In genomic region chr17:63850016-63850415, GRCm38 (mm10) we compare ENCODE assay signal across 8 mouse cellular contexts. TPM values are rescaled to one million over a fixed set of nuclear protein-coding genes. Genes with fewer than 3 reads are reported as not detected.
A peak's percentile ranks its signal among the peaks of the same experiment; 100 is the strongest.
DNase-seq lines count a peak whose midpoint lies in the region; ATAC-seq and TF ChIP-seq lines count a peak whose summit lies in the region.

No protein-coding gene starts in this region.

- DNase-seq in liver, embryonic 11.5 days (ENCODE audit: low spot score) = no peak
- no peak for DNase-seq in liver
- peak; percentile 53 to 70 for DNase-seq in natural killer cell, adult 2 months (ENCODE audit: low spot score in 2 of 2)
- DNase-seq in left cerebral cortex, adult 2 months (ENCODE audit: extremely low spot score in 1 of 2, low spot score in 2 of 2) = no peak
- DNase-seq in gastrocnemius, postnatal 10 days = no peak
- no peak for DNase-seq in left cerebral cortex, postnatal 4 days

- H3K27ac ChIP-seq in liver, embryonic 11.5 days (ENCODE audit: low read depth, low read length) = no peak overlapping the region
- no peak overlapping the region for H3K27ac ChIP-seq in embryonic facial prominence, embryonic 12.5 days
- H3K27ac ChIP-seq in intestine, postnatal 0 days (ENCODE audit: low read depth, low read length) = no peak overlapping the region
- H3K27ac ChIP-seq in left cerebral cortex, adult 2 months = no peak overlapping the region

- no peak for TF ChIP-seq CTCF in intestine, postnatal 0 days (IDR thresholded peaks at IDR 0.05; ENCODE audit: low read depth)
- no peak for TF ChIP-seq CTCF in left cerebral cortex, adult 2 months (IDR thresholded peaks at IDR 0.05)

- intact Hi-C loops in left cerebral cortex, adult 2 months (cut with DNase I) = no loop called here
- intact Hi-C loops in left cerebral cortex, postnatal 4 days (cut with DNase I) = no loop called here

- no peak; the same call in 1 of the 2 replicates for ATAC-seq in liver, embryonic 11.5 days (replicated peaks; ENCODE audit: low FRiP score)
- no peak for ATAC-seq in embryonic facial prominence, embryonic 12.5 days (ENCODE audit: insufficient number of reproducible peaks, insufficient read depth, low FRiP score, low TSS enrichment)
- no peak for ATAC-seq in intestine, postnatal 0 days

- no peaks in the 10 kb centered on the region for H3K36me3 ChIP-seq in liver, embryonic 11.5 days (ENCODE audit: control insufficient read depth, insufficient read depth, low read length)
- no peaks in the 10 kb centered on the region for H3K36me3 ChIP-seq in embryonic facial prominence, embryonic 12.5 days
- H3K36me3 ChIP-seq in intestine, postnatal 0 days (ENCODE audit: control insufficient read depth, insufficient read depth) = no peaks in the 10 kb centered on the region

- WGBS in liver, embryonic 11.5 days = 50% methylated on average over 9 of the region's 9 CpGs
- 83% methylated on average over 9 of the region's 9 CpGs for WGBS in embryonic facial prominence, embryonic 12.5 days
- 88% methylated on average over 9 of the region's 9 CpGs for WGBS in intestine, postnatal 0 days

- peak overlapping the region; percentile 20; the same call in 1 of the 2 replicates for H3K9ac ChIP-seq in liver, embryonic 11.5 days (ENCODE audit: low read depth, low read length)
- H3K9ac ChIP-seq in embryonic facial prominence, embryonic 12.5 days = no peak overlapping the region; the same call in 1 of the 2 replicates
- no peak overlapping the region for H3K9ac ChIP-seq in intestine, postnatal 0 days (ENCODE audit: low read depth, low read length)

- no peaks in the 10 kb centered on the region for H3K9me3 ChIP-seq in liver, embryonic 11.5 days (ENCODE audit: control insufficient read depth, low read length)
- H3K9me3 ChIP-seq in embryonic facial prominence, embryonic 12.5 days = no peaks in the 10 kb centered on the region
- no peaks in the 10 kb centered on the region for H3K9me3 ChIP-seq in intestine, postnatal 0 days (ENCODE audit: control insufficient read depth)

- H3K4me1 ChIP-seq in liver, embryonic 11.5 days (replicated peaks; ENCODE audit: control insufficient read depth, insufficient read depth, low read length) = no peaks in the 10 kb centered on the region
- 0 out of 2 replicates have a peak, but pooled peaks cover 3% of the 10 kb centered on the region for H3K4me1 ChIP-seq in embryonic facial prominence, embryonic 12.5 days
- no peaks in the 10 kb centered on the region for H3K4me1 ChIP-seq in intestine, postnatal 0 days (replicated peaks; ENCODE audit: control insufficient read depth, insufficient read depth, low read length)

- H3K27me3 ChIP-seq in liver, embryonic 11.5 days (replicated peaks; ENCODE audit: control insufficient read depth, insufficient read depth, low read length) = no peaks in the 10 kb centered on the region
- H3K27me3 ChIP-seq in embryonic facial prominence, embryonic 12.5 days = no peaks in the 10 kb centered on the region
- H3K27me3 ChIP-seq in intestine, postnatal 0 days (replicated peaks; ENCODE audit: control insufficient read depth, insufficient read depth, low read length) = no peaks in the 10 kb centered on the region

- H3K4me3 ChIP-seq in liver, embryonic 11.5 days (ENCODE audit: low read depth, low read length) = peak overlapping the region; percentile 65; the same call in 1 of the 2 replicates
- H3K4me3 ChIP-seq in embryonic facial prominence, embryonic 12.5 days = no peak overlapping the region; the same call in 1 of the 2 replicates
- H3K4me3 ChIP-seq in intestine, postnatal 0 days (ENCODE audit: low read depth, low read length) = no peak overlapping the region
- no peak overlapping the region; the same call in 1 of the 2 replicates for H3K4me3 ChIP-seq in left cerebral cortex, adult 2 months

- peak overlapping the region; percentile 65 for H3K4me2 ChIP-seq in liver, embryonic 11.5 days
- peak overlapping the region; percentile 56 for H3K4me2 ChIP-seq in embryonic facial prominence, embryonic 12.5 days (replicated peaks)
- H3K4me2 ChIP-seq in intestine, postnatal 0 days (replicated peaks; ENCODE audit: low read depth) = peak overlapping the region; percentile 80

RNA-seq across cellular contexts. Expression of gene Fer, which starts 12.8 kb away (rescaled TPM):
- 24.7 and 26.2 TPM in 2 replicates for polyA plus RNA-seq in liver, embryonic 11.5 days (2014; fragmentation: Nextera tagmentation; extraction: Ambion mirVana)
- polyA plus RNA-seq in embryonic facial prominence, embryonic 12.5 days (2016; fragmentation: Nextera tagmentation; extraction: Ambion mirVana) = 32.2 and 33.4 TPM in 2 replicates
- polyA plus RNA-seq in intestine, postnatal 0 days (2015; fragmentation: Nextera tagmentation; extraction: Ambion mirVana) = 12.6 and 13.6 TPM in 2 replicates
- 10 to 100 TPM; 30.0 to 30.9 TPM for total RNA-seq in left cerebral cortex, adult 2 months (2021)
- total RNA-seq in gastrocnemius, postnatal 10 days (2021) = 10 to 100 TPM; 17.6 to 21.3 TPM
- 10 to 100 TPM; 43.3 to 44.6 TPM for total RNA-seq in left cerebral cortex, postnatal 4 days (2021)

RNA-seq across cellular contexts. Expression of gene A930002H24Rik, which starts 13.6 kb away (rescaled TPM):
- polyA plus RNA-seq in liver, embryonic 11.5 days (2014; fragmentation: Nextera tagmentation; extraction: Ambion mirVana) = 1.8 and 2.7 TPM in 2 replicates
- 2.7 and 4.7 TPM in 2 replicates for polyA plus RNA-seq in embryonic facial prominence, embryonic 12.5 days (2016; fragmentation: Nextera tagmentation; extraction: Ambion mirVana)
- polyA plus RNA-seq in intestine, postnatal 0 days (2015; fragmentation: Nextera tagmentation; extraction: Ambion mirVana) = 2.4 and 2.6 TPM in 2 replicates
- total RNA-seq in left cerebral cortex, adult 2 months (2021) = not detected
- under 1 TPM in 1 of 2 experiments, not detected in 1; 0.73 TPM for total RNA-seq in gastrocnemius, postnatal 10 days (2021)
- total RNA-seq in left cerebral cortex, postnatal 4 days (2021) = 1 to 10 TPM; 1.4 to 1.5 TPM

Comparison
In these comparisons a context has a peak if more than half of its experiments do, and no peak if none do; other contexts are left out.
1. DNase-seq: peak in natural killer cell, adult 2 months (2 of 2); none in liver, embryonic 11.5 days (single experiment), liver (single experiment), left cerebral cortex, adult 2 months (0 of 2), gastrocnemius, postnatal 10 days (single experiment) and left cerebral cortex, postnatal 4 days (single experiment).
2. Peak in every context shown above with its lines, with median percentiles within 50 percentile points of each other: H3K4me2 ChIP-seq.